Mouse (Mus musculus): ENCODE results near the gene Lrrc73.

DNA sequence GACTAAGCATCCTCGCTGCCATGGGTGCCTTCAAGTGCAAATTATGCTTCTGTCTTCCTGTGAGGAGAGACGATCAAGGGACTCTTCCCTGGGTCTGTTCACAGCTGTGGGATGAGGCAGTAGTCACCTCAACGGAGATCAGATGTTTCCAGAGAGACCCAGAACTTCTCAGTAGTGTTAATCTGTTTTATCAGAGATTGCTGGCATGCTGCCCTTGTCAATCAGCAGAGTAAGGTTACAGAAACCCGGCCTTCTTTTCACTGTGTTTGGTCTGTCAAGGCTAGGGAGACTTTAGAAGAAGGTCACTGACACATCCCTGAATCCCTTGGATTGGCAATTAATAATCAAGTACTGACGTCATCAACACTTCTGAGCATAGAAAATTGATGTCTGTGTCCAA lies 15.9 kb upstream of the Lrrc73 start:
- no peak for TF ChIP-seq GATA1 (IDR thresholded peaks at IDR 0.05; ENCODE audit: borderline replicate concordance, low read length)
- no peak for TF ChIP-seq FLI1 (IDR thresholded peaks at IDR 0.05; ENCODE audit: low read length)
